Mouse (Mus musculus) heart, postnatal 0 days (tissue): ENCODE data around the gene Ankle1.

Experiments used
- CTCF ChIP-seq: IDR thresholded peaks from 2 replicates; pipeline ENCODE4 v1.5.1; 2016; ENCODE audit warnings: antibody characterized with exemption, control low read depth, low read depth
- EP300 ChIP-seq: IDR thresholded peaks from 2 replicates; pipeline ENCODE4 v1.6.1; 2016; ENCODE audit warnings: antibody characterized with exemption, low read depth

GRCm38 (mm10) chr8:71369040-71369718 lies 36.6 kb upstream of the Ankle1 start:
- no peak for TF ChIP-seq EP300
- no peak for TF ChIP-seq CTCF
